Mouse (Mus musculus): ENCODE data around the gene 2010111I01Rik.

GRCm38 (mm10) chr13:63335421-63336134, 370.9 kb downstream of the 2010111I01Rik start:
- peak; percentile 67 for TF ChIP-seq CTCF (IDR thresholded peaks at IDR 0.05; ENCODE audit: low read depth, low read length)
- no peak for TF ChIP-seq EP300 (IDR thresholded peaks at IDR 0.05; ENCODE audit: insufficient read depth, low read depth, low read length)
